Mouse (Mus musculus): ENCODE results near the gene Eif4ebp2. TPM values are rescaled to one million over a fixed set of nuclear protein-coding genes. Genes with fewer than 3 reads are reported as not detected.

The Eif4ebp2 gene
- total RNA-seq (2023), result 171 TPM

GRCm38 (mm10) chr10:61452645-61453044 is at the start of gene Eif4ebp2:
Gene Eif4ebp2, minus strand, starts transcription at chr10:61452661.

GRCm38 (mm10) chr10:61475594-61476439 is 23.4 kb upstream of the Eif4ebp2 start, which contains the start of gene Lrrc20:
Gene Lrrc20, plus strand, starts transcription at chr10:61475801.

GRCm38 (mm10) chr10:61417672-61418071 is 34.8 kb downstream of the Eif4ebp2 start, which contains the start of gene Nodal:
Gene Nodal, plus strand, starts transcription at chr10:61417972.

GRCm38 (mm10) chr10:61383021-61383714 is 69.3 kb downstream of the Eif4ebp2 start, which contains the start of gene Pald1:
Gene Pald1, minus strand, starts transcription at chr10:61383530.

Other genes starting within 250 kb of the Eif4ebp2 start
- 5.2 TPM for gene Adamts14, start 179.2 kb downstream of the Eif4ebp2 start, total RNA-seq (2023)
- 29.5 TPM for gene Prf1, start 154.8 kb downstream of the Eif4ebp2 start, total RNA-seq (2023)
- gene Pald1, start 69.1 kb downstream of the Eif4ebp2 start, total RNA-seq (2023), result not detected
- not detected for gene Nodal, start 34.7 kb downstream of the Eif4ebp2 start, total RNA-seq (2023)
- gene Lrrc20, start 23.1 kb upstream of the Eif4ebp2 start, total RNA-seq (2023), result 3.9 TPM
- gene Npffr1, start 142.8 kb upstream of the Eif4ebp2 start, total RNA-seq (2023), result not detected
- gene Ppa1, start 195.9 kb upstream of the Eif4ebp2 start, total RNA-seq (2023), result 28.2 TPM
- 204 TPM for gene Sar1a, start 227.6 kb upstream of the Eif4ebp2 start, total RNA-seq (2023)
- 21.0 TPM for gene Tysnd1, start 242.9 kb upstream of the Eif4ebp2 start, total RNA-seq (2023)